Mouse (Mus musculus): ENCODE results near the gene Slc19a3.

DNA sequence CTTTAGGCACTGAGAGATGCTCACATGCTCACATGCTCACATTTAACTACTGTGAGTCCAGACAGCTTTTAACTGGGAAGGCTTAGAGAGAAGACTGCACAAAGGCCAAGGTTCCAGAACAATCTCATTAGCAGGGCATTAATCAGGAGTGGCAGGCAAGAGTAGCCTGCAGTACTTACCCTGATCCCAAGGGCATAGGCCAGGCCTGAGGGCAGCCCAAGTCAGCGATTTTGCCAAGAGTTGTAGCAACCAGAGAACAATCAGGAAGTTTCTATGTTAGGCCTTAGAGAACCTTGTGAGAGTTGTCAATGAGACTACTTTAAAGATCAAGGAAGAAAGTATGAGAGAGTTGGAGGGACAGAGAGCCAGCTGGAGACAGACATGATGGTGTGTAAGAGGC, 20.2 kb upstream of the Slc19a3 start:
- TF ChIP-seq CTCF (IDR thresholded peaks at IDR 0.05 in 2 of 3, conservative IDR thresholded peaks at IDR 0.05 in 1 of 3; ENCODE audit: control insufficient read depth in 1 of 3, insufficient read depth in 1 of 3, low read depth in 2 of 3, low read length in 3 of 3, poor library complexity in 1 of 3, severe bottlenecking in 1 of 3): no peak
- TF ChIP-seq MAFK (IDR thresholded peaks at IDR 0.05; ENCODE audit: borderline replicate concordance, low read depth, low read length): no peak
- TF ChIP-seq EP300 (IDR thresholded peaks at IDR 0.05; ENCODE audit: low read depth in 1 of 2, low read length in 2 of 2): no peak

Measured in MEL (cell line).